Mouse (Mus musculus) erythroblast, embryonic 14.5 days (primary cell): ENCODE data around the gene Lrrc25. TPM values are rescaled to one million over a fixed set of nuclear protein-coding genes. Genes with fewer than 3 reads are reported as not detected.

ENCODE experiments used
- H3K27me3 ChIP-seq: 2 replicates; pipeline ENCODE4 v1.6.1; 2012; ENCODE audit warnings: inconsistent platforms; ENCODE audit not compliant: control insufficient read depth
- H3K36me3 ChIP-seq: 2 replicates; pipeline ENCODE4 v1.6.1; 2012; ENCODE audit warnings: mild to moderate bottlenecking, inconsistent platforms; ENCODE audit not compliant: control insufficient read depth
- H3K4me1 ChIP-seq: 2 replicates; pipeline ENCODE4 v1.6.1; 2012; ENCODE audit warnings: inconsistent platforms; ENCODE audit not compliant: control insufficient read depth
- H3K4me3 ChIP-seq: replicated peaks from 2 replicates; pipeline ENCODE3; 2012; ENCODE audit warnings: moderate library complexity, mild to moderate bottlenecking, inconsistent platforms
- H3K9me3 ChIP-seq: 2 replicates; pipeline ENCODE4 v1.6.1; 2012; ENCODE audit warnings: low read length, inconsistent platforms, mixed read lengths; ENCODE audit not compliant: control insufficient read depth
- GATA1 ChIP-seq: IDR thresholded peaks from 2 replicates; pipeline ENCODE4 v1.6.1; 2012; ENCODE audit warnings: low read length, inconsistent platforms, mixed read lengths
- TAL1 ChIP-seq: IDR thresholded peaks from 3 replicates; pipeline ENCODE4 v1.6.1; 2012; ENCODE audit warnings: low read length, inconsistent platforms, mixed read lengths
- polyA plus RNA-seq: library from polyadenylated mRNA; stranded (reverse); fragments of >175 nt; gene quantifications from 2 replicates; pipeline ENCODE4 v1.2.3, GENCODE M21; 2012

The Lrrc25 gene
- polyA plus RNA-seq, 1 experiment: 0.12 TPM

DNA sequence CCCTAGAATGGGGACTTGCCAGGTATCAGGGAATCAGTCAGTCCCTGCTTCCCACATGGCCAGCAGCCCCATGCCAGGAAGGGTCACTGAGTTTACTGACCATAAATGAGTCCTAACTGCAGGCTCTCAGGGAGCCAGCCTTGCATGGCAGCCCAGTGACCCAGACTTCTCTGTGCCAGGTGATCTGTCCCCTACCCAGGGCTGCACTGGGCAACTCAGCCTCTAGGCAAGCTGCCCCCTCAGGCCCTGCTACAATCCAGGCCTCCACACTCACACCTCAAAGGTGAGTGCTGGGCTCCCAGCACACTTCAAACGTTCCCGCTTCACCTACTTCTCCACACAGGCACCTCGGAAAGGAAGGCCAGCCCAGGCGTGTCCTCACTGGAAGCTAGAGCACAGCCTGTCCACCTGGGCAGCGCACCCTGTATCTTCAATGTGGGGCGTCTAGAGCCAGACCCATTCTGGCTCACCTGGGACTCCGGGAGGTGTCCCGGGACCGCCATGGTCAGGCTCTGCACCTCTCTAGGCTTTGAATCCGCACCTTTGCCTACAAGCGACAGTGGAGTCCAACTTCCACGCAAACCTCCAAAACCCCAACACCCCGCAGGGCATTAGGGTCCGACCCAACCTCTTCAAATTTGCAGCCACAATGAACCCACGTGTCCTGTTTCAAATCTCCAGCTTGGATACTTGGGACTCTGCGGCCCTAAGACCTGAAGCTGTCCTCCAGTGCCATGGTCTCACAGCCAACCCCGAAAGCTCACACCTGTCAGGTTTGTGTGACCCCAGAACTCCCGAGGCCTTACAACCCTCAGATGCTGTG lies 9.0 kb upstream of the Lrrc25 start:
- no peak for TF ChIP-seq GATA1
- no peak for TF ChIP-seq TAL1
- Histone ChIP-seq H3K9me3 (no peaks in the 10 kb centered on the region), H3K27me3 (peaks cover 28% of the 10 kb centered on the region), H3K36me3 (peaks cover 11% of the 10 kb centered on the region), H3K4me1 (peaks cover 78% of the 10 kb centered on the region), H3K4me3 (peak overlapping the region; percentile 82)

DNA sequence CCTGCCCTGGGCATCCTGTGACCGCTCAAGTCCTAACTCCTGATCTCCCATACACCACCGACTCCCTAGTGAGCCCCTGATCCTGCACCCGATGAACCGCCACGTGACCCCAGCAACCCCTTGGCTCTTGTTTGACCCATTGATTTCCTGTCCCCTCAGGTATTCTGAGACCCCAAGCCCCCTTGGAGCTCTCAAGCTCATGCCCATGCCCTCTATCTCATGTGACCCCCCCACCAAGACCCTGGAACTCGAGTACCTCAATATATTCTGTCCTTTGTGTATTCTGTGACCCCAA lies 8.4 kb upstream of the Lrrc25 start:
- Histone ChIP-seq H3K4me1 (peaks cover 76% of the 10 kb centered on the region), H3K4me3 (peak overlapping the region; percentile 82), H3K9me3 (no peaks in the 10 kb centered on the region), H3K27me3 (peaks cover 28% of the 10 kb centered on the region), H3K36me3 (peaks cover 6% of the 10 kb centered on the region)
- TF ChIP-seq TAL1 (no peak), GATA1 (no peak)

DNA sequence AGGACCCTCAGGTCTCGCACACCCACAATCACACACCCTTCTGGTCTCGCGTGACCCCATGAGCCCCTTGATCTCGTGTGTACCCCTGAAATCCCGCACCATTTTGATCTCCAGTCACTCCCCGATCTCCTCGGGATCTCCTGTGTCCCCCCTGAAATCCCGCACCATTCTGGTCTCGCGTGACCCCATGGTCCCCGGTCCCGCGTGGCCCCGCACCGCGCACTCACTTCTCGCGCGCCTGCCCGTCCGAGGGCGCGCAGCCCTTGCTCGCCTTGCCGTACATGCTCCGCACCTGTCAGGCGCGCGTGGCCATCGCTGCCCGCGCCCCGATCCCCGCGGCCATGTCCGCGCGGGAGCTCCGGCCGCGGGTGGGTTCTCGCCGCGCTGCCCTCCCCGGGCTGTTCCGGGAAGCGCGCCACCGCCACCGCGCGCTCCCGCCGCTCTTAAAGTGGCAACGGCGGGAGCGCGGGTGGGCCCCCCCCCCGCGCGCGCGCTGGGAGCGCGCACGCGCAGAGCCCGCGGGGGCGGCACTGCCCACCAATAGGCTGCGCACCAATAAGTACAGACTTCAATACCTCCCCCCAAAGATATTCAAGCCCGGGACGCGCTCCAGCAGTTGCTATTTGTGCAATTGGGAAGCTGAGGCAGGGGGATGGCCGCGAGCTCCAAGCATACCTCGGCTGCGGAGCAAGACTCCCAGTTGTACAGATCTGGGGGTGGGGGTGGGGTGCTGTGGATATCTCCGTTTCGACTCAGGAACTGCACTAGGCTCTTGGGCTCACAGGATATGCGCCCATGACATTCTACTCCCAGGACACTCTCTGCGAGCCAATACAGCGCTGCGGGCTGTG lies 7.8 kb upstream of the Lrrc25 start:
- peaks cover 78% of the 10 kb centered on the region for H3K4me1 ChIP-seq

DNA sequence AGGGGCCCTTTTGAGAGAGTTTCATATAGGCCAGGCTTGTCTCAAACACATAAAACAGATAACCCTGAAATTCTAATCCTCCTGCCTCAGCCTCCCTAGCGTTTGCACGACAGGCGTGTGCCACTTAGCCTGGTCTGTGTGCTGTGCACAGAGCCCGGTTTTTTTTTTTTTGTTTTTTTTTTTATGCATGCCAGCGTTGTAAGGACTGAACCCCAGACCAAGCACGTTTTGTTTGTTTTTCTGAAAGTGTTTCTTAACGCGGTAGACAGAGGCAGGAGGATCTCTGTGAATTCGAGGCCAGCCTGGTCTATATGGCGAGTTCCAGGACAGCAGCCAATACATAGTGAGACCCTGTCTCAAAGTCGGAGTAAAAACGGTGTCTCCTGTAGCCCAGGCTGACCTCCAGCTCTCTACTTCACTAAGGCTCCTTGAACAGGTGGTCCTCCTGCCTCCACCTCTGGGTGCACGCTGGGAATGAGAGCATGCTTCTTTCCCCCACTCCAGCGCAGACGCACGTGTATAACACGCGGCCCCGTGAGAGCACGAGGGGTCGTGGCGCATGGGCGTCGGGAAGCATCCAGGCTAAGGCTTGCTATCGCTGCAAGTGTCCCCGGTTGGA lies 7.1 kb upstream of the Lrrc25 start, which contains the start of gene Ssbp4:
Gene Ssbp4, minus strand, starts transcription at position 124 of the 619 bp plus-strand sequence.
- Histone ChIP-seq H3K4me1 (peaks cover 85% of the 10 kb centered on the region), H3K27me3 (peaks cover 28% of the 10 kb centered on the region), H3K4me3 (peak within 1 kb of the TSS; percentile 82), H3K9me3 (no peaks in the 10 kb centered on the region), H3K36me3 (peaks cover 3% of the 10 kb centered on the region)
- TF ChIP-seq GATA1: no peak
- no peak for TF ChIP-seq TAL1

More for the DNA sequence above, 7.8 kb upstream of the Lrrc25 start:
- Histone ChIP-seq H3K9me3 (no peaks in the 10 kb centered on the region), H3K27me3 (peaks cover 28% of the 10 kb centered on the region), H3K4me3 (peak overlapping the region; percentile 82), H3K36me3 (peaks cover 3% of the 10 kb centered on the region)
- TF ChIP-seq GATA1: no peak
- TF ChIP-seq TAL1: no peak

DNA sequence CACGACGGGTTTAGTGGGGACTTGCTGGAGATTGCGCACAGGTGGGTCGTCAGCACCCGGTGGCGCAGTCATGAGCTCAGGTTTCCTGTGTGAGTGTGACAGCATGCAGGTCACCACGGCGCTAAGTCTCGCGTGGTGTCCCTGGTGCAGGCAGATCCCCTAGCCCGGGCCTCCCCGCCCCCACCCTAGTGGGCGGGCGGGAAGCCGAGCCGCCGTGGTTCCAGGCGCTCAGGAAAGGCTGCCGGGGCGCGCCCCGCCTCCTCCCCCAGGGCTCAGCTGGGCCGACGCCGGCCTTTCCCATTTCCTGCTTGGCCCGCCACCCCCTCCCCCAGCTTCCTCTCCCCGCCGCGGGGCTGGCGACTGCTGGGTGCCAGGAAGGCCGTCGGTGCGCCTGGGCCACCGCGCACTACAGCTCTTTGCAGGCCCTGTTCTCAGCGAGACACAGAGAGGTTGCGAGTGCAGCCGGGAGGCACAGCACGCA lies 6.5 kb upstream of the Lrrc25 start:
- no peaks in the 10 kb centered on the region for H3K9me3 ChIP-seq
- peaks cover 28% of the 10 kb centered on the region for H3K27me3 ChIP-seq
- peak overlapping the region; percentile 76 for H3K4me3 ChIP-seq
- no peak for TF ChIP-seq GATA1
- TF ChIP-seq TAL1: no peak
- peaks cover 84% of the 10 kb centered on the region for H3K4me1 ChIP-seq
- peaks cover 3% of the 10 kb centered on the region for H3K36me3 ChIP-seq

DNA sequence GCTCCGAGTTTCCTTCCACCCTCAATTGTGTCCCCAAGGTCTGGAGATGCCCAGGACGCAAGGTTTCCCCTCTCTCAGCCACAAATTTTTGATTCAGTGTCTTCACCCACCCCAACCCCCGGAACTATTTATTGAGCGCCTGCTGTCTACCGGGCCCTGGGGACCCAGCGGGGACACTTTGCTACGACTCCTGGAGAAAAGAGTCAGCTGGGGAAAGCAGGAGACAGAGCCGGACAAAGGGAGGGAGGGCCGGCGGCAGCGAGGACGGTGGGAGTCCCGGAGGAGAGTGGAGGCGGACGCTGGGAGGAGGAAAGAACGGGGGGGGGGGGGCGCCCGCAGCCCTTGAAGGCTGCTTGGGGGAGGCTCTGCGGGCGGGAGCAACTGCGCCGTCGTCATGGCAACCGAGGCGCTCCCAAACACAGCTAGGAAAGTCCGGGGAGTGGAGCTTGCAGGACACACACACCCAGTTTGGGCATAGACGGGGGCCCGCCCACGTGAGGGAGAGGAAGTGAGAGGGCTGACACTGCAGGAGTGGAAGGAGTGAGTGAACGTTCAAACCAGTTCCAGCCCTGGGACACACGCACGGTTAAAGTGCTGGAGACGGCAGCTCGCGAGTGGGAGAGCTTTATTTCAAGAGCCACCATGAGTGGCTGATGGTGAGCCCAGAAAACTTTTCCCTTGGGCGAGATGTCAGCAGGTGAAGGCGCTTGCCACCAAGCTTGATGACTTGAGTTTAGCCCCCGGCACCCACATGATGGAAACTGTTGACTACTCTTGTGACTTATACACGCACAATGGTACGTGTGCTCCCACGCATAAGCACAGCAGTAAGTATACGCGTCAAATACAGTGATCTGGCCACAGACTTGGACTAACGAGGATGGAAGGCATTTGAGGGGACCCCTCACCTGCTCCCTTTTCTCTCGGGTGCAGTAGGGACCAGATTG lies 5.8 kb upstream of the Lrrc25 start:
- Histone ChIP-seq H3K27me3 (peaks cover 28% of the 10 kb centered on the region), H3K4me1 (peaks cover 83% of the 10 kb centered on the region), H3K36me3 (no peaks in the 10 kb centered on the region), H3K4me3 (peak overlapping the region; percentile 76), H3K9me3 (no peaks in the 10 kb centered on the region)
- TF ChIP-seq GATA1 (no peak), TAL1 (no peak)

DNA sequence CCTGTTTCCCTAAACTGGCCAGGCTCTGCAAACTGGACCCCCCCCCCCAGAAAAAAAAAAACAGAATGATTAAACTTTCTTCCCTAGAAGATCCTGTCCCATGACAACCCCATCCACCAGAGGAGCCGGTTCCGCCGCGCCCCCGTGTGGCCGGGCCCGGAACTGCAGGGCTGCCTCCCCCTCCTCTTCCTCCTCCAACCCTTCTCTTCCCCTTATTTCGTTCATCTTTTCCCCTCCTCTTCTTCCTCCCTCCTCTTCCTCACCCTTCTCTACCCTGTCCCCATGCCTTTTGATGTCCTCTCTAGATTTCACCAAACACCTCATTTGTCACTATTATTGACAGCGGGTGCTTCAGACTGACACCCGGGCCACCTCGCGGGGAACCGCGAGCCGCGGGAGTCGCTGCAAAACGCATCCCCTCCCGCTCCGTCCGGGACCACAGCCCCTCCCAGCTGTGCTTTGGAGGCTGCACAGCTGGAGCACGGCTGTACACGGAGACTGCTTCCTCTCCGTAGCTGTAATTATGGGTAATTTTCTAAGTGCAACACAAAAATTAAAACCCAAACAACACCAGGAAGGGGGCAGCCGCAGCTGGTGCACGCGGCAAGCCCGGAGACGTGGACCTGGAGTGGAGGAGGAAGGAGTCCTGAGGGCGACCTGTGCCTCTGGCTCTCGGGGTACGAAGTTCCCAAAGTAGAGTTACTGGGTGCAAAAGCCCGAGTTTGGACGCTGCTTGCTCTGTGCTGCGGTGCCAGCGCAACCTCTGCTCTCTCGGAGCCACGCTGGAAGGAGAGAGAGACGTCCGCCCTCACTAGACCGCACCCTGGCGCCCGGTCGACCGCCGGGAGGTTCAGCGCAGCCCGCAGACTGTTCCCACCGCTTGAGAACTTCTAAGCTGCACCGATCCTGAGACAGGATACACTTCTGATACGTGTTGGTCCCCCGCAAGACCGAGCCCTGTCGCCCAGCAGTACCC lies 4.9 kb upstream of the Lrrc25 start:
- Histone ChIP-seq H3K36me3 (no peaks in the 10 kb centered on the region), H3K4me3 (peak overlapping the region; percentile 76), H3K27me3 (peaks cover 28% of the 10 kb centered on the region), H3K9me3 (no peaks in the 10 kb centered on the region), H3K4me1 (peaks cover 88% of the 10 kb centered on the region)
- no peak for TF ChIP-seq TAL1
- TF ChIP-seq GATA1: no peak

- TF ChIP-seq TAL1 (no peak), GATA1 (peak; percentile 68; the same call in 1 of the 2 replicates)
- H3K4me1 ChIP-seq: peaks cover 85% of the 10 kb centered on the region
- peaks cover 28% of the 10 kb centered on the region for H3K27me3 ChIP-seq
- no peaks in the 10 kb centered on the region for H3K36me3 ChIP-seq
- peak overlapping the region; percentile 76 for H3K4me3 ChIP-seq
- no peaks in the 10 kb centered on the region for H3K9me3 ChIP-seq
Measured at GRCm38 (mm10) chr8:70611849-70612248, 4.1 kb upstream of the Lrrc25 start.
